In genomic region chr8:84249257-84250170, GRCm38 (mm10) we compare ENCODE assay signal across 8 mouse cellular contexts. TPM values are rescaled to one million over a fixed set of nuclear protein-coding genes. Genes with fewer than 3 reads are reported as not detected.
DNase-seq lines count a peak whose midpoint lies in the region; ATAC-seq lines count a peak whose summit lies in the region.

Gene D8Ertd738e (minus strand): TSS chr8:84249719.

- ATAC-seq in hindbrain, embryonic 11.5 days (ENCODE audit: low FRiP score): peak; percentile 92

- H3K36me3 ChIP-seq in hindbrain, embryonic 11.5 days (ENCODE audit: control insufficient read depth, insufficient read depth, low read length): peaks cover 19% of the 10 kb centered on the region

- 5% methylated on average over 52 of the region's 52 CpGs for WGBS in hindbrain, embryonic 11.5 days

- peak within 1 kb of the TSS; percentile 65 for H3K4me2 ChIP-seq in hindbrain, embryonic 11.5 days (replicated peaks; ENCODE audit: low read depth, low read length)

- no peaks in the 10 kb centered on the region for H3K9me3 ChIP-seq in hindbrain, embryonic 11.5 days (ENCODE audit: control insufficient read depth, low read length)

- H3K9ac ChIP-seq in hindbrain, embryonic 11.5 days (ENCODE audit: low read depth, low read length): peak within 1 kb of the TSS; percentile 66

- H3K27ac ChIP-seq in hindbrain, embryonic 11.5 days (ENCODE audit: low read depth, low read length): no peak within 1 kb of the TSS

- peak; percentile 94 for DNase-seq in MN1 (ENCODE audit: low spot score)
- peak; percentile 86 for DNase-seq in cerebellum, adult 9-10 months
- DNase-seq in frontal cortex, adult 2 months (ENCODE audit: extremely low spot score in 1 of 2, low spot score in 1 of 2): peak; percentile 77 to 90
- DNase-seq in hindbrain, embryonic 11.5 days (ENCODE audit: low spot score): peak; percentile 94
- peak; percentile 80 to 85 for DNase-seq in layer of hippocampus, postnatal 10 days (ENCODE audit: low spot score in 2 of 2)
- DNase-seq in lung, postnatal 10 days: peak; percentile 94
- peak; percentile 83 for DNase-seq in ovary, postnatal 36 days (ENCODE audit: low spot score)
- peak; percentile 86 for DNase-seq in thymus, postnatal 25 days

- peak within 1 kb of the TSS; percentile 69 for H3K4me3 ChIP-seq in hindbrain, embryonic 11.5 days (ENCODE audit: low read depth, low read length)

- no peaks in the 10 kb centered on the region for H3K4me1 ChIP-seq in hindbrain, embryonic 11.5 days (replicated peaks; ENCODE audit: control insufficient read depth, insufficient read depth, low read length)

- H3K27me3 ChIP-seq in hindbrain, embryonic 11.5 days (ENCODE audit: control insufficient read depth, insufficient read depth, low read length): no peaks in the 10 kb centered on the region

RNA-seq across cellular contexts. Expression of gene D8Ertd738e, which starts in this region (rescaled TPM):
- polyA plus RNA-seq in frontal cortex, adult 2 months (2012; rRNA removed): 216 and 261 TPM in 2 replicates
- polyA plus RNA-seq in hindbrain, embryonic 11.5 days (2014; fragmentation: Nextera tagmentation; extraction: Ambion mirVana): 298 and 313 TPM in 2 replicates
- total RNA-seq in layer of hippocampus, postnatal 10 days (2021): 100 to 1,000 TPM; 138 to 140 TPM
